Mouse (Mus musculus) gastrocnemius, adult 8-10 months (tissue): Measurements from ENCODE around the gene 4930518I15Rik. TPM values are rescaled to one million over a fixed set of nuclear protein-coding genes. Genes with fewer than 3 reads are reported as not detected.

ENCODE experiments used
- total RNA-seq, 4 experiments: library from RNA; stranded (reverse); gene quantifications; 2 replicates each; pipeline ENCODE4 v1.2.4; 2022

Gene 4930518I15Rik
- total RNA-seq, 4 experiments from 2014 or later = 0.22 to 0.86 (median 0.40) TPM

Other genes with a start within 250 kb of the 4930518I15Rik start
- 10 to 100 TPM; 39.2 to 51.0 (median 49.6) TPM for gene Dlgap4, start 244.2 kb downstream of the 4930518I15Rik start, total RNA-seq
- 10 to 100 TPM; 28.1 to 44.3 (median 31.9) TPM for gene Myl9, start 82.5 kb downstream of the 4930518I15Rik start, total RNA-seq
- gene Tgif2, start 17.9 kb downstream of the 4930518I15Rik start, total RNA-seq = under 1 TPM in 3 of 4 experiments, not detected in 1; 0.16 to 0.38 (median 0.17) TPM
- gene Rab5if, start 5.2 kb upstream of the 4930518I15Rik start, total RNA-seq = 10 to 100 TPM; 84.3 to 97.1 (median 88.1) TPM
- gene Sla2, start 29.2 kb upstream of the 4930518I15Rik start, total RNA-seq = not detected
- 10 to 100 TPM; 29.0 to 35.6 (median 31.3) TPM for gene Ndrg3, start 134.1 kb upstream of the 4930518I15Rik start, total RNA-seq
- gene Dsn1, start 149.2 kb upstream of the 4930518I15Rik start, total RNA-seq = 1 to 10 TPM; 2.2 to 2.5 (median 2.3) TPM
- 1 to 10 TPM; 1.7 to 3.5 (median 2.3) TPM for gene Soga1, start 221.3 kb upstream of the 4930518I15Rik start, total RNA-seq
- not detected for gene Tldc2, start 229.1 kb upstream of the 4930518I15Rik start, total RNA-seq